Mouse (Mus musculus): Measurements from ENCODE around the gene Slc15a4. TPM values are rescaled to one million over a fixed set of nuclear protein-coding genes. Genes with fewer than 3 reads are reported as not detected.

The Slc15a4 gene
- 46.7 and 51.9 TPM in 2 replicates for total RNA-seq (2014; rRNA removed)
- 22.4 and 26.8 TPM in 2 replicates for polyA plus RNA-seq (2012; rRNA removed)

- Histone ChIP-seq H3K9ac (ENCODE audit: low read depth, low read length) (peak within 1 kb of the TSS; percentile 99), H3K27ac (replicated peaks; ENCODE audit: insufficient read depth, low read depth, low read length) (peak within 1 kb of the TSS; percentile 98)
These were observed at the start of gene Slc15a4, which contains the start of gene Glt1d1 for GRCm38 (mm10) chr5:127632167-127633145. Gene Slc15a4 (minus strand): TSS chr5:127632897. Gene Glt1d1 (plus strand): TSS chr5:127632262.

GRCm38 (mm10) chr5:127678501-127678900, 45.8 kb upstream of the Slc15a4 start:
- 95% methylated on average over 5 of the region's 5 CpGs for WGBS
- H3K27me3 ChIP-seq (ENCODE audit: control insufficient read depth, insufficient read depth, low read length): no peaks in the 10 kb centered on the region
- H3K79me2 ChIP-seq (ENCODE audit: control insufficient read depth, insufficient read depth, low read length): no peaks in the 10 kb centered on the region
- H3K4me3 ChIP-seq (ENCODE audit: insufficient read depth, low read depth, low read length): no peak overlapping the region
- no peak overlapping the region for H3K9ac ChIP-seq (ENCODE audit: low read depth, low read length)
- H3K27ac ChIP-seq (replicated peaks; ENCODE audit: insufficient read depth, low read depth, low read length): no peak overlapping the region
- TF ChIP-seq POLR2A (IDR thresholded peaks at IDR 0.05; ENCODE audit: extremely low read depth, insufficient read depth, low read length): no peak
- no peak; the same call in 1 of the 2 replicates for TF ChIP-seq CTCF (IDR thresholded peaks at IDR 0.05; ENCODE audit: low read depth, low read length)
- H3K36me3 ChIP-seq (ENCODE audit: control insufficient read depth, insufficient read depth, low read length): peaks cover 28% of the 10 kb centered on the region
- H3K4me1 ChIP-seq (ENCODE audit: control insufficient read depth, insufficient read depth, low read length): no peaks in the 10 kb centered on the region
- DNase-seq (ENCODE audit: extremely low read depth, low read depth, low spot score): peak; percentile 24

More at GRCm38 (mm10) chr5:127632167-127633145, at the start of gene Slc15a4, which contains the start of gene Glt1d1:
- H3K36me3 ChIP-seq (ENCODE audit: control insufficient read depth, insufficient read depth, low read length): peaks cover 2% of the 10 kb centered on the region; the same call in 1 of the 2 replicates
- DNase-seq (ENCODE audit: extremely low read depth, low read depth, low spot score): peak; percentile 91
- TF ChIP-seq POLR2A (IDR thresholded peaks at IDR 0.05; ENCODE audit: extremely low read depth, insufficient read depth, low read length) (peak; percentile 79), CTCF (IDR thresholded peaks at IDR 0.05; ENCODE audit: low read depth, low read length) (no peak)
- H3K27me3 ChIP-seq (ENCODE audit: control insufficient read depth, insufficient read depth, low read length): no peaks in the 10 kb centered on the region
- H3K4me1 ChIP-seq (ENCODE audit: control insufficient read depth, insufficient read depth, low read length): peaks cover 26% of the 10 kb centered on the region
- 1% methylated on average over 62 of the region's 62 CpGs for WGBS
- peak within 1 kb of the TSS; percentile 85 for H3K4me3 ChIP-seq (ENCODE audit: insufficient read depth, low read depth, low read length)
- peaks cover 13% of the 10 kb centered on the region; the same call in 1 of the 2 replicates for H3K79me2 ChIP-seq (ENCODE audit: control insufficient read depth, insufficient read depth, low read length)

- no peak for DNase-seq (ENCODE audit: extremely low read depth, low read depth, low spot score)
- no peaks in the 10 kb centered on the region for H3K4me1 ChIP-seq (ENCODE audit: control insufficient read depth, insufficient read depth, low read length)
- peaks cover 29% of the 10 kb centered on the region for H3K36me3 ChIP-seq (ENCODE audit: control insufficient read depth, insufficient read depth, low read length)
- H3K27me3 ChIP-seq (ENCODE audit: control insufficient read depth, insufficient read depth, low read length): no peaks in the 10 kb centered on the region
- no peaks in the 10 kb centered on the region for H3K79me2 ChIP-seq (ENCODE audit: control insufficient read depth, insufficient read depth, low read length)
- no peak for TF ChIP-seq POLR2A (IDR thresholded peaks at IDR 0.05; ENCODE audit: extremely low read depth, insufficient read depth, low read length)
- TF ChIP-seq CTCF (IDR thresholded peaks at IDR 0.05; ENCODE audit: low read depth, low read length): no peak
- WGBS: 98% methylated on average over 2 of the region's 2 CpGs
- H3K4me3 ChIP-seq (ENCODE audit: insufficient read depth, low read depth, low read length): no peak overlapping the region
- H3K9ac ChIP-seq (ENCODE audit: low read depth, low read length): no peak overlapping the region
- H3K27ac ChIP-seq (replicated peaks; ENCODE audit: insufficient read depth, low read depth, low read length): no peak overlapping the region
These were observed 44.9 kb upstream of the Slc15a4 start for GRCm38 (mm10) chr5:127677561-127677960.

- no peak overlapping the region for H3K27ac ChIP-seq (replicated peaks; ENCODE audit: insufficient read depth, low read depth, low read length)
- no peak overlapping the region for H3K9ac ChIP-seq (ENCODE audit: low read depth, low read length)
These were observed 41.2 kb upstream of the Slc15a4 start for GRCm38 (mm10) chr5:127673913-127674312.

GRCm38 (mm10) chr5:127660979-127661378, 28.3 kb upstream of the Slc15a4 start:
- DNase-seq (ENCODE audit: extremely low read depth, low read depth, low spot score): no peak

More at GRCm38 (mm10) chr5:127673913-127674312, 41.2 kb upstream of the Slc15a4 start:
- no peak overlapping the region for H3K4me3 ChIP-seq (ENCODE audit: insufficient read depth, low read depth, low read length)
- H3K36me3 ChIP-seq (ENCODE audit: control insufficient read depth, insufficient read depth, low read length): peaks cover 36% of the 10 kb centered on the region
- WGBS: 90% methylated on average over 8 of the region's 8 CpGs
- H3K4me1 ChIP-seq (ENCODE audit: control insufficient read depth, insufficient read depth, low read length): no peaks in the 10 kb centered on the region
- no peak for DNase-seq (ENCODE audit: extremely low read depth, low read depth, low spot score)
- TF ChIP-seq CTCF (IDR thresholded peaks at IDR 0.05; ENCODE audit: low read depth, low read length) (peak; percentile 46), POLR2A (IDR thresholded peaks at IDR 0.05; ENCODE audit: extremely low read depth, insufficient read depth, low read length) (no peak)
- H3K27me3 ChIP-seq (ENCODE audit: control insufficient read depth, insufficient read depth, low read length): no peaks in the 10 kb centered on the region
- H3K79me2 ChIP-seq (ENCODE audit: control insufficient read depth, insufficient read depth, low read length): no peaks in the 10 kb centered on the region

More at GRCm38 (mm10) chr5:127660979-127661378, 28.3 kb upstream of the Slc15a4 start:
- TF ChIP-seq POLR2A (IDR thresholded peaks at IDR 0.05; ENCODE audit: extremely low read depth, insufficient read depth, low read length): no peak
- no peak for TF ChIP-seq CTCF (IDR thresholded peaks at IDR 0.05; ENCODE audit: low read depth, low read length)
- Histone ChIP-seq H3K9ac (ENCODE audit: low read depth, low read length) (no peak overlapping the region), H3K27ac (replicated peaks; ENCODE audit: insufficient read depth, low read depth, low read length) (no peak overlapping the region), H3K27me3 (ENCODE audit: control insufficient read depth, insufficient read depth, low read length) (no peaks in the 10 kb centered on the region), H3K79me2 (ENCODE audit: control insufficient read depth, insufficient read depth, low read length) (no peaks in the 10 kb centered on the region), H3K36me3 (ENCODE audit: control insufficient read depth, insufficient read depth, low read length) (peaks cover 48% of the 10 kb centered on the region), H3K4me1 (ENCODE audit: control insufficient read depth, insufficient read depth, low read length) (no peaks in the 10 kb centered on the region), H3K4me3 (ENCODE audit: insufficient read depth, low read depth, low read length) (no peak overlapping the region)
- 88% methylated on average over 5 of the region's 5 CpGs for WGBS

Measured in liver, adult 2 months (tissue).